ENCODE assay signal across 27 mouse cellular contexts in genomic region chr12:3862253-3862652, GRCm38 (mm10). TPM values are rescaled to one million over a fixed set of nuclear protein-coding genes. Genes with fewer than 3 reads are reported as not detected.
DNase-seq lines count a peak whose midpoint lies in the region; ATAC-seq and TF ChIP-seq lines count a peak whose summit lies in the region.
"Had no signal": no experiment of that assay in that cellular context is flagged by ENCODE, and none has a peak within 500 bp of the region (broad histone marks: within the 10 kb centered on the region; RNA-seq: fewer than 3 reads in every experiment).

No protein-coding gene starts in this region.

- TF ChIP-seq RAD21 in CH12.LX (IDR thresholded peaks at IDR 0.05; ENCODE audit: low read depth, low read length), result no peak

- intact Hi-C loops in left cerebral cortex, adult 2 months (cut with DNase I), result no loop called here
- intact Hi-C loops in left cerebral cortex, postnatal 14 days (cut with DNase I), result no loop called here

- peak overlapping the region; percentile 61 for H3K27ac ChIP-seq in left cerebral cortex, adult 2 months
- H3K27ac ChIP-seq in CH12.LX (ENCODE audit: insufficient read depth, low read depth), result no peak overlapping the region
- H3K27ac ChIP-seq in forebrain, postnatal 0 days (ENCODE audit: low read depth, low read length), result no peak overlapping the region
- H3K27ac ChIP-seq: embryonic facial prominence, embryonic 13.5 days; forebrain, embryonic 10.5 days; hindbrain, embryonic 14.5 days; limb, embryonic 12.5 days had no signal

- peak; percentile 34 for ATAC-seq in frontal cortex, adult (ENCODE audit: low TSS enrichment)
- ATAC-seq in common myeloid progenitor, adult 5-6 weeks (replicated peaks; ENCODE audit: low read depth, poor library complexity, severe bottlenecking), result peak; percentile 41; the same call in 1 of the 2 replicates
- ATAC-seq in forebrain, postnatal 0 days, result no peak
- ATAC-seq: forebrain, embryonic 16.5 days; intestine, postnatal 0 days; liver, postnatal 0 days; midbrain, embryonic 16.5 days had no signal

- in situ Hi-C loops in CH12.LX (cut with MboI; ENCODE audit: low pct_ligation_motif_present, low pct_unique_long_range_greater_than_20kb, low sequenced_read_pairs), result no loop called here

- no peak overlapping the region for H3K4me2 ChIP-seq in CH12.LX (ENCODE audit: insufficient read depth, low read depth, poor library complexity, severe bottlenecking)
- no peak overlapping the region for H3K4me2 ChIP-seq in forebrain, postnatal 0 days (ENCODE audit: low read depth)
- H3K4me2 ChIP-seq: embryonic facial prominence, embryonic 13.5 days; heart, embryonic 11.5 days; hindbrain, embryonic 14.5 days; kidney, embryonic 15.5 days; limb, embryonic 12.5 days; liver, embryonic 11.5 days; midbrain, embryonic 11.5 days had no signal

- peaks cover 31 to 78% of the 10 kb centered on the region in 2 experiments for H3K36me3 ChIP-seq in CH12.LX (replicated peaks in 1 of 2; ENCODE audit: control insufficient read depth in 1 of 2, insufficient read depth in 1 of 2, low read length in 1 of 2)
- peaks cover 20% of the 10 kb centered on the region for H3K36me3 ChIP-seq in forebrain, postnatal 0 days (ENCODE audit: insufficient read depth)

- no peak for TF ChIP-seq POLR2A in CH12.LX (IDR thresholded peaks at IDR 0.05; ENCODE audit: low read depth, low read length)

- H3K27me3 ChIP-seq in CH12.LX (replicated peaks), result no peaks in the 10 kb centered on the region
- H3K27me3 ChIP-seq in forebrain, postnatal 0 days (ENCODE audit: insufficient read depth, low read length), result no peaks in the 10 kb centered on the region
- H3K27me3 ChIP-seq: embryonic facial prominence, embryonic 13.5 days; kidney, embryonic 15.5 days; limb, embryonic 12.5 days had no signal

- H3K79me2 ChIP-seq in CH12.LX (replicated peaks; ENCODE audit: control insufficient read depth, extremely low read depth, insufficient read depth, poor library complexity, severe bottlenecking), result no peaks in the 10 kb centered on the region

- H3K9ac ChIP-seq in CH12.LX (ENCODE audit: insufficient read depth, low read depth), result no peak overlapping the region
- no peak overlapping the region for H3K9ac ChIP-seq in forebrain, postnatal 0 days
- H3K9ac ChIP-seq: embryonic facial prominence, embryonic 13.5 days; hindbrain, embryonic 14.5 days; kidney, embryonic 15.5 days; limb, embryonic 12.5 days; liver, postnatal 0 days had no signal

- TF ChIP-seq EP300 in CH12.LX (IDR thresholded peaks at IDR 0.05; ENCODE audit: low read length), result no peak

- TF ChIP-seq CTCF in left cerebral cortex, adult 2 months (IDR thresholded peaks at IDR 0.05), result no peak
- TF ChIP-seq CTCF in CH12.LX (conservative IDR thresholded peaks at IDR 0.05 in 1 of 2, IDR thresholded peaks at IDR 0.05 in 1 of 2; ENCODE audit: low read depth in 2 of 2, low read length in 2 of 2), result no peak
- TF ChIP-seq CTCF in forebrain, postnatal 0 days (IDR thresholded peaks at IDR 0.05; ENCODE audit: low read depth), result no peak

- dilution Hi-C loops in CH12.LX (cut with MboI; ENCODE audit: extremely low pct_ligation_motif_present, extremely low pct_unique_long_range_greater_than_20kb, low sequenced_read_pairs), result no loop called here

- H3K4me3 ChIP-seq in left cerebral cortex, adult 2 months, result no peak overlapping the region
- H3K4me3 ChIP-seq in CH12.LX (replicated peaks in 1 of 3; ENCODE audit: low read depth in 2 of 3, low read length in 2 of 3, poor library complexity in 1 of 3), result no peak overlapping the region
- no peak overlapping the region for H3K4me3 ChIP-seq in forebrain, postnatal 0 days (ENCODE audit: low read depth, low read length)
- H3K4me3 ChIP-seq: embryonic facial prominence, embryonic 13.5 days; forebrain, embryonic 10.5 days; kidney, embryonic 15.5 days; limb, embryonic 12.5 days had no signal

- WGBS in forebrain, postnatal 0 days, result 86% methylated on average over 6 of the region's 6 CpGs

- H3K4me1 ChIP-seq in CH12.LX (ENCODE audit: control insufficient read depth in 1 of 2, insufficient read depth in 2 of 2), result peaks cover 10 to 63% of the 10 kb centered on the region in 2 experiments
- H3K4me1 ChIP-seq in forebrain, postnatal 0 days (ENCODE audit: insufficient read depth), result no peaks in the 10 kb centered on the region

- no peaks in the 10 kb centered on the region for H3K9me3 ChIP-seq in CH12.LX (replicated peaks; ENCODE audit: low read length)
- H3K9me3 ChIP-seq in forebrain, postnatal 0 days (ENCODE audit: low read length), result no peaks in the 10 kb centered on the region
- H3K9me3 ChIP-seq: embryonic facial prominence, embryonic 13.5 days; forebrain, embryonic 10.5 days; kidney, embryonic 15.5 days; limb, embryonic 12.5 days had no signal

- no peak for DNase-seq in frontal cortex, postnatal 10 days (ENCODE audit: low spot score in 2 of 2)
- no peak for DNase-seq in left cerebral cortex, adult 2 months (ENCODE audit: extremely low spot score in 1 of 2, low spot score in 2 of 2)
- no peak for DNase-seq in left cerebral cortex, postnatal 14 days (ENCODE audit: low spot score in 2 of 2)
- peak; percentile 27 for DNase-seq in CH12.LX (ENCODE audit: extremely low read depth)
- DNase-seq in forebrain, postnatal 0 days, result no peak
- DNase-seq in thymus, postnatal 10 days (ENCODE audit: low spot score in 2 of 2), result no peak
- DNase-seq: adrenal gland, postnatal 10 days; cerebellum, adult 11-12 months; cerebellum, adult 9-11 months; gastrocnemius, postnatal 14 days; heart, adult 11 months; heart, postnatal 4 days; liver, postnatal 0 days; lung, postnatal 36 days had no signal

TF ChIP-seq in CH12.LX, 34 proteins besides CTCF, POLR2A, EP300 and RAD21:
- TF ChIP-seq PAX5 (IDR thresholded peaks at IDR 0.05; ENCODE audit: low read length), result no peak

RNA-seq across cellular contexts. Expression of gene Dnmt3a, which starts 56.4 kb away (rescaled TPM):
- total RNA-seq in left cerebral cortex, adult 2 months (2021), result 100 to 1,000 TPM in 1 of 2 experiments, 10 to 100 TPM in 1; 99.8 to 116 TPM
- total RNA-seq in left cerebral cortex, postnatal 14 days (2021), result 100 to 1,000 TPM; 337 to 343 TPM
- total RNA-seq in CH12.LX (2012; rRNA removed), result 21.2 and 23.4 TPM in 2 replicates
- 15.4 and 15.5 TPM in 2 replicates for total RNA-seq in CH12.LX (2014; rRNA removed)
- 61.5 TPM in 2 replicates for polyA plus RNA-seq in CH12.LX (2012; ENCODE audit: insufficient read length, low read depth)
- total RNA-seq in common myeloid progenitor, adult 5-6 weeks (2017), result 23.7 and 24.7 TPM in 2 replicates
- total RNA-seq in forebrain, postnatal 0 days (2014; rRNA removed), result 54.8 and 72.8 TPM in 2 replicates
- polyA plus RNA-seq in forebrain, postnatal 0 days (2015; fragmentation: Nextera tagmentation; extraction: Ambion mirVana), result 51.1 and 91.4 TPM in 2 replicates
